Mouse (Mus musculus) left cerebral cortex, adult 2 months (tissue): Measurements from ENCODE around the gene Gpam. TPM values are rescaled to one million over a fixed set of nuclear protein-coding genes. Genes with fewer than 3 reads are reported as not detected.
"Not testable (repeated sequence)": the region's sequence is repeated elsewhere in the genome, so short reads cannot be mapped to it uniquely, and the experiment has no call there.

Experiments
- DNase-seq, 2 experiments: peaks; one replicate each; pipeline ENCODE4 v3.0.0; 2021 to 2022; ENCODE audit warnings: low spot score in 2 of 2, mixed read lengths in 1 of 2; ENCODE audit errors: extremely low spot score in 1 of 2
- H3K27ac ChIP-seq: fragments of 200-600 bp; 2 replicates; pipeline ENCODE4 v1.8.1; 2022
- H3K4me3 ChIP-seq: fragments of 200-600 bp; 2 replicates; pipeline ENCODE4 v1.8.1; 2022
- CTCF ChIP-seq: fragments of 200-600 bp; IDR thresholded peaks from 2 replicates; pipeline ENCODE4 v1.8.1; 2022; ENCODE audit warnings: antibody characterized with exemption, mild to moderate bottlenecking, moderate library complexity
- intact Hi-C: fragments of 180-260 bp; cut with DNase I; formaldehyde crosslinking; loops from one replicate; pipeline ENCODE4 v1.15.1; 2025
- total RNA-seq, 2 experiments: library from RNA; stranded (reverse); gene quantifications; 2 replicates each; pipeline ENCODE4 v1.2.3; 2021

The Gpam gene
- total RNA-seq, 2 experiments from 2014 or later = 35.9 to 36.6 TPM

GRCm38 (mm10) chr19:55157029-55157428, 30.0 kb upstream of the Gpam start:
- no peak for DNase-seq
- H3K27ac ChIP-seq = no peak overlapping the region
- no peak for TF ChIP-seq CTCF
- intact Hi-C loops = no loop called here
- H3K4me3 ChIP-seq = no peak overlapping the region

- no peak for TF ChIP-seq CTCF
- intact Hi-C loops = no loop called here
- Histone ChIP-seq H3K27ac (no peak overlapping the region), H3K4me3 (no peak overlapping the region)
- DNase-seq = no peak
These were observed 25.9 kb upstream of the Gpam start for GRCm38 (mm10) chr19:55152983-55153382.

- intact Hi-C loops, DNase-seq, H3K27ac ChIP-seq, H3K4me3 ChIP-seq: not testable (repeated sequence)
These were observed 25.2 kb upstream of the Gpam start for GRCm38 (mm10) chr19:55152274-55152673.

- TF ChIP-seq CTCF = no peak
- no peak overlapping the region for H3K4me3 ChIP-seq
- H3K27ac ChIP-seq = no peak overlapping the region
- intact Hi-C loops = no loop called here
- no peak for DNase-seq
These were observed 22.6 kb upstream of the Gpam start for GRCm38 (mm10) chr19:55149646-55150045.

GRCm38 (mm10) chr19:55148109-55148508, 21.1 kb upstream of the Gpam start:
- H3K27ac ChIP-seq = no peak overlapping the region
- TF ChIP-seq CTCF = no peak
- DNase-seq = no peak
- intact Hi-C loops = no loop called here
- H3K4me3 ChIP-seq = no peak overlapping the region

GRCm38 (mm10) chr19:55147568-55147967, 20.5 kb upstream of the Gpam start:
- H3K4me3 ChIP-seq = no peak overlapping the region
- no peak overlapping the region for H3K27ac ChIP-seq
- intact Hi-C loops = no loop called here
- TF ChIP-seq CTCF = no peak
- DNase-seq = no peak

- no peak overlapping the region for H3K27ac ChIP-seq
- DNase-seq = no peak
- no peak for TF ChIP-seq CTCF
- no peak overlapping the region for H3K4me3 ChIP-seq
- intact Hi-C loops = no loop called here
These were observed 18.1 kb upstream of the Gpam start for GRCm38 (mm10) chr19:55145136-55145535.

- no peak overlapping the region for H3K4me3 ChIP-seq
- H3K27ac ChIP-seq = no peak overlapping the region
- TF ChIP-seq CTCF = no peak
- DNase-seq = no peak
- intact Hi-C loops = no loop called here
These were observed 17.7 kb upstream of the Gpam start for GRCm38 (mm10) chr19:55144691-55145090.

GRCm38 (mm10) chr19:55143391-55144300, 16.6 kb upstream of the Gpam start:
- H3K4me3 ChIP-seq = no peak overlapping the region
- DNase-seq = no peak
- intact Hi-C loops = no loop called here
- no peak for TF ChIP-seq CTCF
- peak overlapping the region; percentile 40; the same call in 1 of the 2 replicates for H3K27ac ChIP-seq

GRCm38 (mm10) chr19:55139301-55139700, 12.3 kb upstream of the Gpam start:
- DNase-seq = no peak
- H3K4me3 ChIP-seq = no peak overlapping the region
- TF ChIP-seq CTCF = no peak
- intact Hi-C loops = no loop called here
- no peak overlapping the region for H3K27ac ChIP-seq

- Histone ChIP-seq H3K27ac (no peak overlapping the region), H3K4me3 (no peak overlapping the region)
- intact Hi-C loops = no loop called here
- no peak for DNase-seq
- no peak for TF ChIP-seq CTCF
These were observed 11.5 kb upstream of the Gpam start for GRCm38 (mm10) chr19:55138506-55138905.

GRCm38 (mm10) chr19:55137884-55138283, 10.8 kb upstream of the Gpam start:
- intact Hi-C loops = no loop called here
- no peak for TF ChIP-seq CTCF
- H3K27ac ChIP-seq = no peak overlapping the region
- no peak overlapping the region for H3K4me3 ChIP-seq
- no peak for DNase-seq
